Mouse (Mus musculus) ES-E14 (cell line): ENCODE data around the gene Lenep. TPM values are rescaled to one million over a fixed set of nuclear protein-coding genes. Genes with fewer than 3 reads are reported as not detected.

ENCODE experiments used
- DNase-seq: peaks from one replicate; pipeline ENCODE4 v3.0.0-alpha.2; 2013; ENCODE audit warnings: low read depth, low spot score
- H3K27ac ChIP-seq: 2 replicates; pipeline ENCODE4 v1.5.1; 2012; ENCODE audit warnings: low read depth, mild to moderate bottlenecking, low read length, moderate library complexity, mixed read lengths; ENCODE audit not compliant: poor library complexity, insufficient read depth, severe bottlenecking
- H3K36me3 ChIP-seq: 2 replicates; pipeline ENCODE4 v1.6.1; 2012; ENCODE audit warnings: mild to moderate bottlenecking, low read length, moderate library complexity, mixed read lengths; ENCODE audit not compliant: control insufficient read depth, poor library complexity, insufficient read depth, severe bottlenecking
- H3K4me1 ChIP-seq, 2 experiments: fragments of 150-350 bp in 1 of 2; sonication (generic) in 1 of 2; 2 replicates each; pipeline ENCODE4 v1.6.1; 2012; ENCODE audit warnings: low read length in 2 of 2, mild to moderate bottlenecking in 1 of 2, mixed read lengths in 1 of 2; ENCODE audit not compliant: control insufficient read depth in 2 of 2, insufficient read depth in 2 of 2, poor library complexity in 1 of 2
- H3K4me3 ChIP-seq, 2 experiments: fragments of 150-350 bp in 1 of 2; sonication (generic) in 1 of 2; 2 replicates each; pipeline ENCODE4 v1.5.1; 2012; ENCODE audit warnings: low read length in 2 of 2, low read depth in 1 of 2, mild to moderate bottlenecking in 1 of 2, mixed read lengths in 1 of 2; ENCODE audit not compliant: insufficient read depth in 1 of 2, poor library complexity in 1 of 2, severe bottlenecking in 1 of 2
- H3K9ac ChIP-seq: 2 replicates; pipeline ENCODE4 v1.6.1; 2012; ENCODE audit warnings: low read depth, mild to moderate bottlenecking, low read length, mixed read lengths; ENCODE audit not compliant: poor library complexity, insufficient read depth, severe bottlenecking
- H3K9me3 ChIP-seq: fragments of 150-350 bp; sonication (generic); 2 replicates; pipeline ENCODE4 v1.6.1; 2012; ENCODE audit warnings: low read depth, mild to moderate bottlenecking, low read length; ENCODE audit not compliant: control insufficient read depth, insufficient read depth
- CHD2 ChIP-seq: IDR thresholded peaks from 2 replicates; pipeline ENCODE4 v1.6.1; 2014; ENCODE audit warnings: mild to moderate bottlenecking, low read depth, low read length, inconsistent platforms
- HCFC1 ChIP-seq: IDR thresholded peaks from 2 replicates; pipeline ENCODE4 v1.6.1; 2012; ENCODE audit warnings: low read length, inconsistent platforms, borderline replicate concordance; ENCODE audit not compliant: insufficient read depth
- MAFK ChIP-seq: IDR thresholded peaks from 2 replicates; pipeline ENCODE4 v1.6.1; 2014; ENCODE audit warnings: mild to moderate bottlenecking, low read depth, low read length, inconsistent platforms; ENCODE audit not compliant: insufficient read depth
- ZC3H11A ChIP-seq: IDR thresholded peaks from 2 replicates; pipeline ENCODE4 v1.6.1; 2012; ENCODE audit warnings: low read depth, mild to moderate bottlenecking, inconsistent platforms, low read length, borderline replicate concordance
- ZNF384 ChIP-seq: IDR thresholded peaks from 2 replicates; pipeline ENCODE4 v1.6.1; 2012; ENCODE audit warnings: low read depth, low read length, inconsistent platforms
- in situ Hi-C, 2 experiments: fragments of 600-800 bp; cut with MboI; formaldehyde crosslinking; loops; one replicate each; pipeline ENCODE4 v1.15.1; 2025; ENCODE audit warnings: low sequenced_read_pairs in 2 of 2, inconsistent platforms in 1 of 2; ENCODE audit not compliant: unreplicated experiment in 2 of 2
- total RNA-seq: library from RNA; depleted of rRNA; stranded (reverse); fragments of 300-350 nt; gene quantifications from 2 replicates; pipeline ENCODE4 v1.2.3, GENCODE M21; 2012

The Lenep gene
- total RNA-seq, 1 experiment, result not detected

DNA sequence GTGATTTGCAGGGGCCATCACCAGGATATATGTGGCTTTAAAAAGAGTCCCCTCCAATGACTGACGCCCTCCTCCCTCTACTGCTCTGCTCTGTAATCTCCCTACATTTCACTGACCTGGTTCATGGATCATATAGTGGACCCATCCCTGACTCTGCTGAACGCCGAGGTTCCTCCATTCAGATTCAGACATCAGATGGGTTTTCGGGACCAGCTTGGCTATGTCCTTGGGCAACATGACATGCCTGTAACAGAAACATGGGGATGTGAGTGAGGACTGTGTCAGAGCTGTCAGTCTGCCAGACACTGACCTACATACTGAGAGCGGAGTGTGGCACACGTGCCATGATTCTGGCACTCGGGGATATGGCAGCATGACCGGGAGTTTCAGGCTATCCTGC lies 13.6 kb upstream of the Lenep start:
- Histone ChIP-seq H3K9ac (peak overlapping the region; percentile 1; the same call in 1 of the 2 replicates), H3K36me3 (peaks cover 22% of the 10 kb centered on the region), H3K4me3 (peak overlapping the region in 1 of 2 experiments; percentile 15; a peak in 1 of 4 replicates), H3K9me3 (no peaks in the 10 kb centered on the region), H3K4me1 (peaks cover 7 to 9% of the 10 kb centered on the region in 2 experiments; a peak in 2 of 4 replicates), H3K27ac (no peak overlapping the region)
- in situ Hi-C loops, result no loop called here
- TF ChIP-seq HCFC1 (no peak), MAFK (no peak), ZNF384 (no peak), ZC3H11A (no peak), CHD2 (no peak)
- no peak for DNase-seq

- in situ Hi-C loops, result no loop called here
These were observed 9.1 kb upstream of the Lenep start, which contains the start of gene Flad1 for GRCm38 (mm10) chr3:89411490-89412393. Gene Flad1 (minus strand): TSS chr3:89411870.

GRCm38 (mm10) chr3:89410864-89411263 lies 8.3 kb upstream of the Lenep start:
- H3K36me3 ChIP-seq, result peaks cover 21% of the 10 kb centered on the region
- H3K9ac ChIP-seq, result peak overlapping the region; percentile 74
- no peak for DNase-seq
- no peak overlapping the region for H3K27ac ChIP-seq
- TF ChIP-seq ZNF384 (no peak), HCFC1 (no peak), ZC3H11A (no peak), CHD2 (no peak), MAFK (no peak)
- peak overlapping the region; percentile 66 to 85 for H3K4me3 ChIP-seq
- H3K4me1 ChIP-seq, result peaks cover 0 to 13% of the 10 kb centered on the region in 2 experiments; a peak in 2 of 4 replicates
- in situ Hi-C loops, result no loop called here
- H3K9me3 ChIP-seq, result no peaks in the 10 kb centered on the region

More at GRCm38 (mm10) chr3:89411490-89412393, 9.1 kb upstream of the Lenep start, which contains the start of gene Flad1:
- TF ChIP-seq CHD2, result peak; percentile 100
- peak; percentile 61; the same call in 1 of the 2 replicates for TF ChIP-seq HCFC1
- TF ChIP-seq MAFK, result no peak
- H3K36me3 ChIP-seq, result peaks cover 29% of the 10 kb centered on the region
- H3K4me3 ChIP-seq, result peak within 1 kb of the TSS; percentile 66 to 85
- H3K4me1 ChIP-seq, result peaks cover under 1 to 16% of the 10 kb centered on the region in 2 experiments; a peak in 2 of 4 replicates
- peak within 1 kb of the TSS; percentile 75 for H3K27ac ChIP-seq
- no peaks in the 10 kb centered on the region for H3K9me3 ChIP-seq
- peak within 1 kb of the TSS; percentile 74 for H3K9ac ChIP-seq
- DNase-seq, result peak; percentile 100

DNA sequence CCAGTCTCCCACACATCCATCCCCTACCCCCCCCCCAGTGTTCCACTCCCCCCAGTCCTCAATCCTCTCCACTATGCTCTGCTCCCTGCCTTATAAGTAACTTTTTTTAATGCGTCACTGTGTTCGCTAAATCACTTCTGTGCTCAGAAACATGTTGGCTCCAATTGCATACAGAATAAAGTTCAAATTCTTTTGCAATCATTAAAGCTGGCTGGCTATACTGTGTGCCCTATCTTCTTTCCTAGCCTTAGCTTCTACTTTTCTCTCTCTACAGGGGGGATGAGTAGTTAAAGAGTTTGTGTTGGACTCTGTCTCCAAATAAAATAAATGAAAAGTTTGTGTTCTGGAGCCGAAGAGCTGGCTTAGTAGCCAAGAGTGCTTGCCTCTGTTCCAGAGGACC lies 7.1 kb upstream of the Lenep start:
- Histone ChIP-seq H3K4me1 (peaks cover 0 to 13% of the 10 kb centered on the region in 2 experiments; a peak in 2 of 4 replicates), H3K4me3 (no peak overlapping the region), H3K36me3 (peaks cover 16% of the 10 kb centered on the region), H3K9ac (no peak overlapping the region), H3K9me3 (no peaks in the 10 kb centered on the region), H3K27ac (no peak overlapping the region)
- DNase-seq, result no peak
- in situ Hi-C loops, result no loop called here
- no peak for TF ChIP-seq ZC3H11A
- TF ChIP-seq CHD2, result no peak
- TF ChIP-seq ZNF384, result no peak
- no peak for TF ChIP-seq MAFK
- no peak for TF ChIP-seq HCFC1
